Mouse (Mus musculus): ENCODE measurements at regions not wholly inside any gene's neighbourhood (a gene's known extent, or its start where the extent isn't known, plus 50 kb on each side); places are given as distances from the start of the nearest gene placed in this dataset.
"Not testable (repeated sequence)": the region's sequence is repeated elsewhere in the genome, so short reads cannot be mapped to it uniquely, and the experiment has no call there.

DNA sequence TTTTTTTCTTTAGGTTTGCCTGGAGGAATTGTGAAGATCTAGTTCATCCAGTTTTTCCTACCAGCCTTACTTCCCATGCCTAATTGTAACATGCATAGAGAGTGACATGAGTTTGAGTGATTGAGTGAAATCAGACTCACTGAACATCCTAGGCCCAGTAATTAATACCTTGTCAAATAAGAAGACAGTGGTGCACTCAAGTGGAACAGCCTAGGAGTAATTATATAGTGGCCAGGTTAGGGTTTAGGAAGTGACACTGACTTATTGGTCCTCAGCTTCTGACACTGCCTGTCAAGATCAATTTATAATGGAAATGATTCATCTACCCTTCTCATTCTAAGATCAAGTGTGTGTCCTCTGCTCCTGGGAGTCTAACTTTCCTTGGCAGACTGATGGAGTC, 250.8 kb downstream of the Tpbg start:
- DNase-seq (ENCODE audit: low read depth, low spot score) = peak; percentile 18

DNA sequence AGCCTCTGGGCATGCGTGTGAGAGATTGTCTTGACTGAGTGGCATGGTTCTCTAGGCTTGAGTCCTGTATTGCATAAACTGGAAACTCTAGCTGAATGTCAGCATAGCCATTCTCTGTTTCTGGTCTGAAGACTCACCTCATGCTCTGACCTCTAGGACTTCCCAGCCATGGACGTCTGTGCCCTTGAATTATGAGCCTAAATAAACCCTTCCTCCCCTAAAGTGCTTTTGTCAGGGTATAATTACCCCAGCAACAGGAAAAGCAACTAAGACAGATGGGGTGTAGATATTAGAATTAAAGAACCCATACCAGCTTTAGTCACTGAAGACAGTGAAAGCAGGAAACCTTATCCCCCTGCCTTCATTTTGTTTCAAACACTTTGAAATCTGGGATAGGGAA, 253.3 kb downstream of the Tpbg start:
- DNase-seq (ENCODE audit: low read depth, low spot score) = no peak

- DNase-seq (ENCODE audit: low read depth, low spot score) = no peak
Observed at GRCm38 (mm10) chr9:86096246-86096645, 254.1 kb downstream of the Tpbg start.

DNA sequence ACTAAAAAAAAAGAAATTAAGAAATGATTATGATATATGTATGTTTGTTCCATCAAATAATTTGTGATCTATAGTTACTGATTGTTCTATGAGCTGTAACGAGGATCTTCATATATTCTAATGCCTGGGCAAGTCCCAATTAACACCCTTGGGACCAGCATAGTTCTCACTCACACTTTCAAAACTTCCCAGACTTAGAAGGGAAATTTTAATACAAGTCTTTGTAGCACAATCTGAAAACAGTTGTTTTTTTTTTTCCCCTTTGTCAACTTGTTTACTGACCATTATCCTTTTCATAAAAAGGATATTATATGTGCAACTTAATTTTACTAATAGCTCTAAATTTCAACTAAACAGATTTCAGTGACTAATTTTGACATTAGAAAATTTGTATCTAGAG, 257.1 kb downstream of the Tpbg start:
- no peak for DNase-seq (ENCODE audit: low read depth, low spot score)

DNA sequence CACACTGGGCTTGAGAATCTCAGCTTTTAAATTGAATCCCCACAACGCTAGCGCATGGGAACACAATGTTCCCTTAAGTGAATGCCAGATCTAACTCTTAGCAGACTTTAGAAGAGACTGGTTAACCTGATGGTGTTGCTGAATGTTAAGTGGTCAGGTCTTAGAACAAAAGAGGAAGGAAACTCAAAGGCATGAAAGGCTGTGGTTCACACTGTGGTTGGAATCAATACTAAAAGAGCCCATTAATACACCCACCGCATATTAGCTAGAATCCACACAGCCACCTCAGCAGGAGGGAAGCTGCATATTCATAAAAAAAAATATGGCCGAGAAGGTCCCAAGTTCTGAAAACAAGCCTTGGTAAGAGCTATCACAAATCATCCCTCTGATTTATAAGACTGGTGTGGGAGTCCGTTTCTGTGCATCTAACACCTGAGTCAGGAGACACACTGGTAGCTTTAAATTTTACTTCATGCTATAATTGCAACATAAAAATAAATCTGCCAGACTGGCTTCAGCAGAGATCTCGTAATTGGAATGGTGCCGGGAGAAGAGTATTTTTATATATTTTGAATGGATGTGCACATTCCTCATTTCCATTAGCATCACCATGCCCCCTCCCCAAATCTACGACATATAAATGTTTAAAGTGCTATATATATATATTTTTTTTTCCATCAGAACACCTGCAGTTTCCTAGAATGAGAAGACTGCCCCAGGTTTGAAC, 259.3 kb downstream of the Tpbg start:
- no peak for DNase-seq (ENCODE audit: low read depth, low spot score)

- DNase-seq (ENCODE audit: low read depth, low spot score) = no peak
Observed at GRCm38 (mm10) chr9:86103607-86104006, 261.4 kb downstream of the Tpbg start.

- no peak for DNase-seq (ENCODE audit: low read depth, low spot score)
Observed at GRCm38 (mm10) chr9:86104664-86105063, 262.5 kb downstream of the Tpbg start.

GRCm38 (mm10) chr9:86105851-86106250, 263.7 kb downstream of the Tpbg start:
- DNase-seq (ENCODE audit: low read depth, low spot score) = no peak

- no peak for DNase-seq (ENCODE audit: low read depth, low spot score)
Observed at GRCm38 (mm10) chr9:86109906-86110305, 267.7 kb downstream of the Tpbg start.

GRCm38 (mm10) chr9:86119370-86119769, 277.2 kb downstream of the Tpbg start:
- DNase-seq (ENCODE audit: low read depth, low spot score) = no peak

DNA sequence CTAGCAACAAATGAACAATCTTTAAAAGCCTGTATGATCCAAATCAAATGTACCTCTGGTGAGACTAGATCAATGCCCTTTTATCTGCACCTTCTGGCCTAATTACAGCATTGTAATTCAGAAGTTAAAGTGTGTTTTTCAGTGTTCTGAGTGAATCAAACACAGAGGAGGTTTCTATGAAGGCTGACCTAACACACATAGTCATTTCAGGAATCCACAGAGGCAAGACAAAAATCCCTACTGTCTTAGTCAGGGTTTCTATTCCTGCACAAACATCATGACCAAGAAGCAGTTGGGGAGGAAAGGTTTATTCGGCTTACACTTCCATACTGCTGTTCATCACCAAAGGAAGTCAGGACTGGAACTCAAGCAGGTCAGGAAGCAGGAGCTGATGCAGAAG, 293.4 kb downstream of the Tpbg start:
- DNase-seq (ENCODE audit: low read depth, low spot score) = not testable (repeated sequence)

DNA sequence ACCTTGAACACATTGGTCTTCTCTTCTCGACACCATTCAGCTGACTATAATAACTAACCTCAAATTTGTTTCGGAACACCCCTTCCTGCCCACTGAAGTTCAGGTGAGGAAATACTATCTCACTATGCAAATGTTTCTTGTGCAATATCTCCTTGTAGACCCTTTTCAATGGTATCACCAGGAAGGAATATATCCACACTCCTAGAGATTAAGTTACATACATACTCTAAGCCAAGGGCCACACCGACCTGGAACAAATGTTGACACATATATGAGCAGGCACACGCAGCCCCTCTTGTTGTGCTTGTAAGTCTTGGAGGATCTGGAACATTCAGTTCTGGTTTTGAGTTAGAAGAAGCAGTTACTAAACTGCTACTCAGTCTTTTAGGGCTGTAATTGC, 303.7 kb downstream of the Tpbg start:
- DNase-seq (ENCODE audit: low read depth, low spot score) = no peak

DNA sequence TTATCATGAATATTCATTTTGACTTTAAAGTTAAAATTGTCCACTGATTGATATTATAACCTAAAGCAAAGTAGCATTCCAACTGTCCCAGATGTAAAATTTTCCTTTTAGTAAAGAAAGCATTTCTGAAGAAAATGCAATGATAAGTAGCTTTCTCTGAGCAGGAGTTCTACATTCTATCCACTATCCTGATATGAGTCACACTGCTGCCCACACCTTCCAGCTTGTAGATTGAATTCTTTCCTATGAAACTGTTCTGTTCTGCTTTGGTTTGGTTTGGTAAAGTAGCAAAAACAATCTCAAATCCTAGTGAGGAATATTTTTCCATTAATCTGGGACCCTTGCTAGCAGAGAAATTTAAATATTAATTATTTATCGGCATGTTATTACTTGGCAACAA, 304.4 kb downstream of the Ube2cbp start:
- no peak for DNase-seq (ENCODE audit: low read depth, low spot score)

DNA sequence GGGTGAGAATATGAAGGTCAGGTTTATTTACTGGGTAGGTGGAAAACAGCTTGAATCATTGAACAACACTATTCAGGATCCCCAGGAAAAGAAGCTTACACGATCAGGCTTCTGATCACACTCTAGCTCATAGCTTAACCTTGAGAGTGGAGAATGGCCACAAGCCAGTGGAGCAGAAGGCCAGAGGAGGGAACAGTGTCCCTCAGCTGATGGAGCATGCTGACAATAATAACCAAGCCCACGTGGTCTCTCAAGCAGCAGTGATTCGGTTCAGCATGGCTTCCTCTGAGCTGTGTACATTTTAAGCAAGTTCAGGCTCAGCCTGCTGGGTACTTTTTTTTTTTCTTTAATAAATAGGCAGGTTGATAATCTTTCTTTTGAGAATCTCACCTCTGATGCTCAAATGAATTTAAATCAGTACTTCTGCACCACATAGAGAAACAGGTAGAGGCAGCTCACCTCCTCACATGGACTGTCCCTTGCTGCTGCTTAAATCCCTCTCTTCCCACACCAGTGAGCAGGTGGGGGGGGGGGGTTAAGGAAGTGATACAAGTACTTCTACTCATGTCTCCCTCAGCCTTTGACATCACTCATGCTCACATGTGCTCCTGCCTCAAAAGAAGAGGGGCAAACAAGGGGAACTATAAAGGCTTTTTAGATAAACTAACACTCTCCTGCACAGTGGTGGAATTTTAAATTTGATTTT, 298.2 kb downstream of the Ube2cbp start:
- no peak for DNase-seq (ENCODE audit: low read depth, low spot score)

DNA sequence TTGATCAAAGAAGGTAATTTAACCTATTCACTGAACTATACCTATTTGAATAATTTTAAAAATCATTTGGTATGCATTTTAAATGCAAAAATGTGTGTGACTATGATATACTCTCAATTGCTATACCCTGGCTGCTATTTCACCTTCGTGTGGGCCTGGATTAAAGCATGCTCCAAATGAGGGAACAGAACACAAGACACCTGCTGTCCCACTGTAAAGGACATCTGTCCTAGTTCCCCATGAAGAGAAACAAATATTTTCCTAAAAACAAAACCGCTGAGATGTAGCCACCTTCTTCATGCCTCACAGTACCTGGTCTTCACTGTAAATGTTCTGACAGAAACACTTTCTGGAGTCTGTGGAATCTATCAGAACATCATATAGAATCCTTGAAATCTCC, 294.0 kb downstream of the Ube2cbp start:
- DNase-seq (ENCODE audit: low read depth, low spot score) = no peak

GRCm38 (mm10) chr9:86186751-86187747, 277.7 kb downstream of the Ube2cbp start:
- DNase-seq (ENCODE audit: low read depth, low spot score) = peak; percentile 35

DNA sequence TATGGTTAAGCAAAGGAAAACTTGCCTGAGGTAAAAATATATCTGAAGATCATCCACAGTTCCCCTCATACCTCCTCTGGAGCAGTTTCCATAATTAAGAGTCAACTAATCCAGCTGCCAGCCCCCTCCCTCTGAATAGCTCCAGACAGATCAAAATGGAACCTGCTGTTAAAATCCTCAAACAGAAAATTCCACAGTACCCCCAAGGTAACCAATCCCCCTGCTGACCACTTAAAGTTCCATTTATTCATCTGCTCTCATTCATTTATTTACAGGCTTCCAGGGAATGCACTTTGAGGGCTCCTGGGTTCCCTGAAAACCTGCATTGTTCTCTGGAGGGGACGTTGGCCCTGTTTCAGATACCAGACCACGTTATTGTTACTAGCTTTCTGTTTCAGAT, 275.9 kb downstream of the Ube2cbp start:
- DNase-seq (ENCODE audit: low read depth, low spot score) = no peak

DNA sequence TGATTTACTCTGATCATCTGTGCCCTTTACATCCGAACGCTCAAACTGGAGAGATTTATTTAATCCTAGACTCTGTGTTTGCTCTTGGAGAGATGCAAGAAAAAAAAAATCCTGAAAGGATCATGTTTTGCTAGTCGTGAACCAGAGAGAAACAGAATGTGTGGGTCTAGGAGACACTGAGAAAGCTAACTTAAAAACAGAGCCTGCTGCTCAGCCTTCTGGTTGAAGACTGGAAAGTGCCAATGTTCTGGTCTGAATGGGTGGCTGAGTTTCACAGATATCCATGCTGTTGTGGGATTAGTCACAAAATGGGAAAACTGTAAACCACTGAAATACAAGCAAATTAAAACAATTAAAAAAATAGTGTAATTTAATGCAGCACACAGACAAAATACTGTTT, 259.7 kb downstream of the Ube2cbp start:
- no peak for DNase-seq (ENCODE audit: low read depth, low spot score)

DNA sequence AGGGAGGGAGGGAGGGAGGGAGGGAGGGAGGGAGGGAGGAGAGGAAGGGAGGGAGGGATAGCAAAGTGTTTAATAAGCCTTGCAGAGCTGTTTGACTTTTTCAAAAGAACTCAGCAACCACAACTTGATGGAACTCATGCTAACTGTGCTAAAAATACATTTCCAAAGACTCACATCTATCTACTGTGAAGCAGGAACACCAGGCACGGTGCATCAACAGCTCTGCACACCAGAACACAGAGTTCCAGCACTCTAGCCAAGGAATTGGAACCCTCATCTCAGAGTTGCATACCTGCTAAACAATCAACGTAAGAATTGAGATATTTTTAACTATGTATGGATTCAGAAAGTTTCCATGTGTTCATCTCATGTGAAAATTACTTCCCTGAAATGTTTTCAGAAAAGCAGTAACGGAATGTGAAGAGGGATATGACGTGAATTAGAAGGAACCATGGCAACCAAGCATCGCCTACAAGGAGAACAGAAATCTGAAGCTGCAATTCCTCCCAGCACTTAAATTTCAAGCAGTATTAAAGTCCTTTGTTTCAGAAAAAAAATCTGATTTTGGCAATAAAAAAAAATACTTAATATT, 256.3 kb downstream of the Ube2cbp start:
- no peak for DNase-seq (ENCODE audit: low read depth, low spot score)

DNA sequence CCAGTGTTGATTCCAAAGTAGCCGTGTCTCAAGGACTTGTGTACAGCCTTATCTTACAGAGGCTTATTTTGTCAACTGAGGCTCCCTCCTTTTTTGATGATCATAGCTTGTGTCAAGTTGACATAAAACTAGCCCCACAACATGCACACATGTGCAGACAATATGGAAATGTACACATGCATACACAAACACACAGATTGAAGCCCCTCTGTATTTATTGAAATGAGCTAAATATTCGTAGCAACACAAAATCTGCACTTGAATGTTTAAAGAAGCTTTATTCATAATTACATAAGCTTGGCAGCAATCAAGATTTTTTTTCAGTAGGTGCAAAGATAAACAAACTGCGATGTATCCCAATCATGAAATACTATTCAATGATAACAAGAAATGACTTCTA, 253.5 kb downstream of the Ube2cbp start:
- no peak for DNase-seq (ENCODE audit: low read depth, low spot score)

DNA sequence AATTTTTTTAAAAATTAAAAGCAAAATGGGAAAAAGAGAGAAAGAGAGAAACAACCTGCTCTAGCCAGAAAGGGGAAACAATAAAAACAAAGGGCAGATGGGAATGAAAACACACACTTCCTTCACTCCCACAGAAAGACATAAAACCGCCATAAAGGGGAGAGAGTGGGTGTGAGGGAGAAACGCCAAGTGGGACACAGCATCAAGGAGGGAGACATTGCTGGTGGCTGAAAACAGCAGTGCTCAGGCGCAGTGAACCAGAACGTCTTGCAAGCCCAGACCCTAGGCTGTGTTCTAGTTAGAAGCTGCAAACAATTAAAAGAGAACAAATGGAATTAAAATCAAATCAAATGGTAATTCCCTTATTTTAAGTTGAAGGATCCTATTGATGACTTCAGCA, 245.1 kb downstream of the Ube2cbp start:
- no peak for DNase-seq (ENCODE audit: low read depth, low spot score)

DNA sequence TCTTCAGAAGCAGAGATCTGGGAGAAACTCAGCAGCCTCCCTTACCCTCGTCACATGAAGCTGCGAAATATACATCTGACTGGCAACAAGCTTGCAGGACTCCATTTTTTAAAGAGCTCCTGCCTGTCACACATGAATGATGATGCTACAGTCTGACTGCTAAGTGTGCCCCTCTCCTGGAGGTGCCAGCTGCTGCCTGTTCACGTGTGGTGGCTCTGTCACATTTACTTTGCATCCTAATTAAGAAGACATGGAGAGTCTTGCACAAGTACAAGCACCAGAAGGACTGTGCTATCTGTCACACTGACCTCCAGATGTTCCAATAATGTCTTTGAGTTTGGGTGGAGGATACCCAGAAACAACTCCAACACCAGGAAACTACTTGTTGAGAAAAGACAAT, 240.2 kb downstream of the Ube2cbp start:
- DNase-seq (ENCODE audit: low read depth, low spot score) = no peak

Data from mesoderm, embryonic 11.5 days (tissue).